Mouse (Mus musculus) heart, adult 2 months (tissue): ENCODE results near the gene 4930402H24Rik.

Experiments used
- CTCF ChIP-seq: fragments of 200-600 bp; IDR thresholded peaks from 2 replicates; pipeline ENCODE4 v1.8.1; 2022; ENCODE audit warnings: antibody characterized with exemption, mild to moderate bottlenecking, moderate library complexity
- EP300 ChIP-seq: fragments of 200-500 bp; IDR thresholded peaks from 2 replicates; pipeline ENCODE4 v1.6.1; 2011; ENCODE audit warnings: low read depth, low read length, control low read depth; ENCODE audit not compliant: insufficient read depth
- POLR2A ChIP-seq: fragments of 200-500 bp; IDR thresholded peaks from 2 replicates; pipeline ENCODE4 v1.6.1; 2011; ENCODE audit warnings: mild to moderate bottlenecking, low read depth, low read length, control low read depth; ENCODE audit not compliant: insufficient read depth

DNA sequence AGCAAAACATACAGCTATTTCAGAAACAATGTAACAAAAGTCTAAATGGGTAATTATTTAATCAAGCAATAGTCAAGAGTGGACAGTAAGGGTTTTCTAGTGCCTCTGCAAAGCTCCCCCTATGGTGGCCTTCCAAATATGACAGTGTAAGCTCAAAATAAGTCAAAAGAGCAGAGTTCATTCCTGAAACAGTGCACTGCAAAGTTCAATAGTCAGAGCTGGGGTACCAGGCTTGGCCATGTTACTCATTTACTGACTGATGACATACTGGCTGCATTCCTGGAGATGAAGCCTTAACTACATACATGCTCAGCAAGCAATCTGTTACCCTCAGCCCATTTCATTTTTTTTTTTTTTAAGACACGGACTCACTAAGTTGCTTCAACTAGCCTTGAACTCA, 91.7 kb downstream of the 4930402H24Rik start:
- TF ChIP-seq POLR2A (no peak), CTCF (no peak), EP300 (no peak)
